25 mouse cellular contexts compared by ENCODE assay signal in the genomic region with DNA sequence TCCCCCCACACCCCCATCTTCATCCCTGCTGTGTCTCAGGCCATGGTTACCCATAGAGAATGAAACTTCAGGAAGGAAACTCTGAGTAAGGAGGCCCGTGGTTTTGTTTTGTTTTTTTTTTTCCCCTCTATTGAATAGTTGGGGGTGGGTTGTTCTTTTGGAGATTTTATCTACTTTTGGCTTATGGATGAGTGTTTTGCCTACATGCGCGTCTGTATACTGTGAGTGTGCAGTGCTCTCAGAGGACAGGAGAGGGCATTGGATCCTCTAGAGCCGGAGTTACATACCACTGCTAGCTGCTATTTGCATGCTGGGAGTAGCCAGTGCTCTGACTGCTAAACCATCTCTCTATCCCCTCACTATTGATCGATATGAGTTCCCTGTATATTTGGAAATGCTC. TPM values are rescaled to one million over a fixed set of nuclear protein-coding genes. Genes with fewer than 3 reads are reported as not detected.
A peak's percentile ranks its signal among the peaks of the same experiment; 100 is the strongest.
DNase-seq lines count a peak whose midpoint lies in the region; ATAC-seq and TF ChIP-seq lines count a peak whose summit lies in the region.
"Had no signal": no experiment of that assay in that cellular context is flagged by ENCODE, and none has a peak within 500 bp of the region (broad histone marks: within the 10 kb centered on the region; RNA-seq: fewer than 3 reads in every experiment).

No protein-coding gene starts in this region.

- no peaks in the 10 kb centered on the region for H3K27me3 ChIP-seq in forebrain, postnatal 0 days (ENCODE audit: insufficient read depth, low read length)
- no peaks in the 10 kb centered on the region for H3K27me3 ChIP-seq in forebrain, embryonic 12.5 days
- no peaks in the 10 kb centered on the region for H3K27me3 ChIP-seq in hindbrain, postnatal 0 days (ENCODE audit: insufficient read depth, low read length)
- H3K27me3 ChIP-seq in hindbrain, embryonic 16.5 days (replicated peaks; ENCODE audit: control insufficient read depth, insufficient read depth, low read length): no peaks in the 10 kb centered on the region
- H3K27me3 ChIP-seq in midbrain, postnatal 0 days (ENCODE audit: insufficient read depth, low read length): no peaks in the 10 kb centered on the region
- no peaks in the 10 kb centered on the region for H3K27me3 ChIP-seq in midbrain, embryonic 13.5 days
- H3K27me3 ChIP-seq: CH12.LX, Patski had no signal

- no peaks in the 10 kb centered on the region for H3K4me1 ChIP-seq in forebrain, postnatal 0 days (ENCODE audit: insufficient read depth)
- no peaks in the 10 kb centered on the region for H3K4me1 ChIP-seq in forebrain, embryonic 12.5 days
- no peaks in the 10 kb centered on the region for H3K4me1 ChIP-seq in hindbrain, postnatal 0 days (ENCODE audit: insufficient read depth, low read length)
- no peaks in the 10 kb centered on the region for H3K4me1 ChIP-seq in hindbrain, embryonic 16.5 days (ENCODE audit: control insufficient read depth, insufficient read depth, low read depth, low read length)
- H3K4me1 ChIP-seq in midbrain, postnatal 0 days (ENCODE audit: insufficient read depth, low read length): no peaks in the 10 kb centered on the region
- H3K4me1 ChIP-seq in midbrain, embryonic 13.5 days (replicated peaks): no peaks in the 10 kb centered on the region
- H3K4me1 ChIP-seq: forebrain, embryonic 10.5 days had no signal

- no peak for ATAC-seq in forebrain, postnatal 0 days
- ATAC-seq in forebrain, embryonic 12.5 days (ENCODE audit: low FRiP score): no peak
- no peak for ATAC-seq in hindbrain, postnatal 0 days
- ATAC-seq in hindbrain, embryonic 16.5 days: no peak
- ATAC-seq in midbrain, postnatal 0 days (ENCODE audit: low FRiP score): no peak
- no peak for ATAC-seq in midbrain, embryonic 13.5 days
- ATAC-seq: forebrain, embryonic 14.5 days; Patski had no signal

- TF ChIP-seq CTCF in forebrain, postnatal 0 days (IDR thresholded peaks at IDR 0.05; ENCODE audit: low read depth): peak; percentile 33; the same call in 1 of the 2 replicates
- TF ChIP-seq CTCF in hindbrain, postnatal 0 days (IDR thresholded peaks at IDR 0.05; ENCODE audit: low read depth): peak; percentile 28; the same call in 1 of the 2 replicates
- TF ChIP-seq CTCF in layer of hippocampus, adult 2 months (conservative IDR thresholded peaks at IDR 0.05): peak; percentile 42
- TF ChIP-seq CTCF in midbrain, postnatal 0 days (IDR thresholded peaks at IDR 0.05): peak; percentile 43

- DNase-seq in forebrain, postnatal 0 days: no peak
- no peak for DNase-seq in hindbrain, postnatal 0 days (ENCODE audit: low spot score)
- DNase-seq in layer of hippocampus, adult 2 months (ENCODE audit: low spot score in 2 of 2): no peak
- DNase-seq in layer of hippocampus, postnatal 25 days (ENCODE audit: extremely low spot score in 1 of 2, low spot score in 1 of 2): no peak
- DNase-seq in midbrain, postnatal 0 days (ENCODE audit: low spot score): no peak
- DNase-seq: adrenal gland, postnatal 10 days; adrenal gland, postnatal 36 days; B cell, adult 2 months; cerebellum, adult 18-20 months; cerebellum, adult 9-10 months; cerebellum, postnatal 14 days; gastrocnemius, postnatal 25 days; heart, adult 2 months; heart, postnatal 10 days; heart, postnatal 36 days had no signal

- no peak overlapping the region for H3K27ac ChIP-seq in forebrain, postnatal 0 days (ENCODE audit: low read depth, low read length)
- no peak overlapping the region for H3K27ac ChIP-seq in forebrain, embryonic 12.5 days
- H3K27ac ChIP-seq in hindbrain, postnatal 0 days: no peak overlapping the region
- no peak overlapping the region for H3K27ac ChIP-seq in hindbrain, embryonic 16.5 days (ENCODE audit: low read depth, low read length)
- no peak overlapping the region for H3K27ac ChIP-seq in layer of hippocampus, adult 2 months
- H3K27ac ChIP-seq in midbrain, postnatal 0 days (ENCODE audit: low read depth, low read length): no peak overlapping the region
- no peak overlapping the region for H3K27ac ChIP-seq in midbrain, embryonic 13.5 days
- H3K27ac ChIP-seq: forebrain, embryonic 10.5 days; heart, adult 2 months; heart, embryonic 10.5 days; hindbrain, embryonic 14.5 days had no signal

- WGBS in forebrain, postnatal 0 days: 76% methylated on average over 5 of the region's 5 CpGs
- 85% methylated on average over 5 of the region's 5 CpGs for WGBS in forebrain, embryonic 12.5 days
- WGBS in hindbrain, postnatal 0 days: 77% methylated on average over 5 of the region's 5 CpGs
- 80% methylated on average over 5 of the region's 5 CpGs for WGBS in hindbrain, embryonic 16.5 days
- WGBS in midbrain, postnatal 0 days: 78% methylated on average over 5 of the region's 5 CpGs
- 84% methylated on average over 5 of the region's 5 CpGs for WGBS in midbrain, embryonic 13.5 days

- no peak overlapping the region for H3K4me3 ChIP-seq in forebrain, postnatal 0 days (ENCODE audit: low read depth, low read length)
- H3K4me3 ChIP-seq in forebrain, embryonic 12.5 days (replicated peaks): no peak overlapping the region
- H3K4me3 ChIP-seq in hindbrain, postnatal 0 days (ENCODE audit: low read length): no peak overlapping the region
- no peak overlapping the region for H3K4me3 ChIP-seq in hindbrain, embryonic 16.5 days (ENCODE audit: low read length)
- no peak overlapping the region for H3K4me3 ChIP-seq in layer of hippocampus, adult 2 months
- no peak overlapping the region for H3K4me3 ChIP-seq in midbrain, postnatal 0 days (ENCODE audit: low read depth, low read length)
- no peak overlapping the region for H3K4me3 ChIP-seq in midbrain, embryonic 13.5 days (replicated peaks)
- H3K4me3 ChIP-seq: forebrain, embryonic 10.5 days; heart, adult 2 months; heart, embryonic 10.5 days had no signal

- H3K36me3 ChIP-seq in forebrain, postnatal 0 days (ENCODE audit: insufficient read depth): no peaks in the 10 kb centered on the region
- peaks cover 9% of the 10 kb centered on the region; the same call in 1 of the 2 replicates for H3K36me3 ChIP-seq in forebrain, embryonic 12.5 days (replicated peaks)
- peaks cover 10% of the 10 kb centered on the region; the same call in 1 of the 2 replicates for H3K36me3 ChIP-seq in hindbrain, postnatal 0 days (ENCODE audit: insufficient read depth, low read length)
- H3K36me3 ChIP-seq in hindbrain, embryonic 16.5 days (ENCODE audit: control insufficient read depth, insufficient read depth, low read length): no peaks in the 10 kb centered on the region
- peaks cover 10% of the 10 kb centered on the region; the same call in 1 of the 2 replicates for H3K36me3 ChIP-seq in midbrain, postnatal 0 days (ENCODE audit: insufficient read depth, low read length)
- H3K36me3 ChIP-seq in midbrain, embryonic 13.5 days: peaks cover 16% of the 10 kb centered on the region

- no peak overlapping the region for H3K9ac ChIP-seq in forebrain, postnatal 0 days
- no peak overlapping the region for H3K9ac ChIP-seq in forebrain, embryonic 12.5 days
- H3K9ac ChIP-seq in hindbrain, postnatal 0 days (replicated peaks; ENCODE audit: low read length): no peak overlapping the region
- no peak overlapping the region for H3K9ac ChIP-seq in hindbrain, embryonic 16.5 days (ENCODE audit: low read depth, low read length)
- no peak overlapping the region for H3K9ac ChIP-seq in midbrain, postnatal 0 days (replicated peaks; ENCODE audit: low read length, poor library complexity, severe bottlenecking)
- H3K9ac ChIP-seq in midbrain, embryonic 13.5 days (replicated peaks): no peak overlapping the region
- H3K9ac ChIP-seq: hindbrain, embryonic 14.5 days had no signal

- H3K4me2 ChIP-seq in forebrain, postnatal 0 days (ENCODE audit: low read depth): no peak overlapping the region
- no peak overlapping the region for H3K4me2 ChIP-seq in forebrain, embryonic 12.5 days
- H3K4me2 ChIP-seq in hindbrain, postnatal 0 days (ENCODE audit: low read depth, low read length): no peak overlapping the region
- H3K4me2 ChIP-seq in hindbrain, embryonic 16.5 days (ENCODE audit: low read length): no peak overlapping the region
- H3K4me2 ChIP-seq in midbrain, postnatal 0 days (ENCODE audit: low read depth, low read length, poor library complexity, severe bottlenecking): no peak overlapping the region
- no peak overlapping the region for H3K4me2 ChIP-seq in midbrain, embryonic 13.5 days (replicated peaks)
- H3K4me2 ChIP-seq: hindbrain, embryonic 14.5 days had no signal

- no peaks in the 10 kb centered on the region for H3K9me3 ChIP-seq in forebrain, postnatal 0 days (ENCODE audit: low read length)
- no peaks in the 10 kb centered on the region for H3K9me3 ChIP-seq in forebrain, embryonic 12.5 days
- H3K9me3 ChIP-seq in hindbrain, postnatal 0 days (ENCODE audit: low read length): no peaks in the 10 kb centered on the region
- H3K9me3 ChIP-seq in hindbrain, embryonic 16.5 days (ENCODE audit: control insufficient read depth, low read length): no peaks in the 10 kb centered on the region
- no peaks in the 10 kb centered on the region for H3K9me3 ChIP-seq in midbrain, postnatal 0 days (ENCODE audit: low read length)
- H3K9me3 ChIP-seq in midbrain, embryonic 13.5 days: no peaks in the 10 kb centered on the region
- H3K9me3 ChIP-seq: forebrain, embryonic 10.5 days; G1E; heart, embryonic 10.5 days had no signal

RNA-seq across cellular contexts. Expression of gene Synj2, which starts 39.7 kb away (rescaled TPM):
- total RNA-seq in forebrain, postnatal 0 days (2014; rRNA removed): 6.7 and 6.8 TPM in 2 replicates
- polyA plus RNA-seq in forebrain, postnatal 0 days (2015; fragmentation: Nextera tagmentation; extraction: Ambion mirVana): 1.8 and 3.6 TPM in 2 replicates
- 0.96 and 1.1 TPM in 2 replicates for polyA plus RNA-seq in forebrain, embryonic 12.5 days (2016; fragmentation: Nextera tagmentation; extraction: Ambion mirVana)
- total RNA-seq in hindbrain, postnatal 0 days (2014; rRNA removed): 4.8 and 6.9 TPM in 2 replicates
- 2.1 and 2.9 TPM in 2 replicates for polyA plus RNA-seq in hindbrain, postnatal 0 days (2015; fragmentation: Nextera tagmentation; extraction: Ambion mirVana)
- polyA plus RNA-seq in hindbrain, embryonic 16.5 days (2015; fragmentation: Nextera tagmentation; extraction: Ambion mirVana): 1.9 and 2.1 TPM in 2 replicates
- 10 to 100 TPM; 54.1 to 62.2 TPM for total RNA-seq in layer of hippocampus, adult 2 months (2021)
- total RNA-seq in layer of hippocampus, postnatal 25 days (2021): 10 to 100 TPM; 59.7 to 59.9 TPM
- 3.1 and 4.0 TPM in 2 replicates for total RNA-seq in midbrain, postnatal 0 days (2014; rRNA removed)
- 1.8 and 2.3 TPM in 2 replicates for polyA plus RNA-seq in midbrain, postnatal 0 days (2015; fragmentation: Nextera tagmentation; extraction: Ambion mirVana)
- polyA plus RNA-seq in midbrain, embryonic 13.5 days (2015; fragmentation: Nextera tagmentation; extraction: Ambion mirVana): 0.28 and 0.36 TPM in 2 replicates
